Mouse (Mus musculus): Measurements from ENCODE around the gene Oaz2. TPM values are rescaled to one million over a fixed set of nuclear protein-coding genes. Genes with fewer than 3 reads are reported as not detected.

Gene Oaz2
- polyA plus RNA-seq, 1 experiment from 2014 or later = 315 TPM

DNA sequence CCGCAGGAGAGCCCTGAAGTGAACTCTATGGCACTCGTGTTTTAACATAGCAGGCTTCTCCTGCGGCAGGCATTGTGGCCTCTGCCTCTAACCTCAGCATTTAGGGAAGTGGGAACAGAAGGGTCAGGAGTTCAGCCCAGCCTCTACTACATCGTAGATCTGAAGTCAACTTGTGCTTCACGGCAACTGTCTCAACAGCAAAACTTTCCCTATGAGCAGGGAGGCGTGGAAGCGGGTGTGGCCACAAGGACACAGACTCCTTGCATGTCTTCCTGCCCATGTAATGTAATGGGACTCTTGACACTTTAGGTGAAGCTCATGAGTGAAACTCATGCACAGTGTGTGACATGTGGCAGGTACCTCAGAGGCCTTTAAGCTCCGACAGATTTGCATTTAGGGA is 12.3 kb upstream of the Oaz2 start:
- H3K27ac ChIP-seq = no peak overlapping the region
- ATAC-seq (ENCODE audit: insufficient number of reproducible peaks, low FRiP score, low TSS enrichment, low read depth) = no peak
- H3K36me3 ChIP-seq = no peaks in the 10 kb centered on the region
- H3K4me1 ChIP-seq = no peaks in the 10 kb centered on the region
- no peak overlapping the region for H3K4me3 ChIP-seq
- no peak overlapping the region for H3K4me2 ChIP-seq
- WGBS = 79% methylated on average over 8 of the region's 8 CpGs
- H3K27me3 ChIP-seq = no peaks in the 10 kb centered on the region
- no peak overlapping the region for H3K9ac ChIP-seq
- no peaks in the 10 kb centered on the region for H3K9me3 ChIP-seq

GRCm38 (mm10) chr9:65657218-65657617 is 10.6 kb upstream of the Oaz2 start:
- H3K4me1 ChIP-seq = no peaks in the 10 kb centered on the region
- no peak for ATAC-seq (ENCODE audit: insufficient number of reproducible peaks, low FRiP score, low TSS enrichment, low read depth)
- H3K4me2 ChIP-seq = no peak overlapping the region
- H3K36me3 ChIP-seq = no peaks in the 10 kb centered on the region
- H3K9ac ChIP-seq = no peak overlapping the region
- H3K9me3 ChIP-seq = no peaks in the 10 kb centered on the region
- H3K27me3 ChIP-seq = no peaks in the 10 kb centered on the region
- WGBS = 84% methylated on average over 3 of the region's 3 CpGs
- no peak overlapping the region for H3K27ac ChIP-seq
- H3K4me3 ChIP-seq = no peak overlapping the region

DNA sequence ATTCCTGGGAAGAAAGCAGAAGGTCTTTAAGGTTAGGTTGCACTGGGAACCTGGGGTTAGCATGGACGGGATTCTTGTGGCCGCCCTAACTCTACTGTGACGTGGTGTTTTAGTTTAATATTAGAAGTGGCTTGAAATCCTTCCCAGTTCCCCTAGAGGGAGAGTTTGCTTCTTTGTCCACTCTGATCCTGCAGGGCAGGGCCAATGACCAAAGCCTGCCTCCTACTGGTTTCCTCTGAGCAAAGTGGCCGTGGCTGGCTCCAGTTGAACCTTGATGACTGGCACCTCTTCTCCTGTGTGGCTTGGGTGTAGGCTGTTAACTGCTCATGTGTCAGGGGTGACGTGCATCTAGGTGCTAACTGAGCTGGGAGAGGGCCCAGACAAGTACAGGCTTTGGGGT is 6.8 kb upstream of the Oaz2 start:
- Histone ChIP-seq H3K36me3 (no peaks in the 10 kb centered on the region), H3K9ac (no peak overlapping the region), H3K9me3 (no peaks in the 10 kb centered on the region), H3K4me1 (0 out of 2 replicates have a peak, but pooled peaks cover 2% of the 10 kb centered on the region), H3K27me3 (no peaks in the 10 kb centered on the region), H3K27ac (no peak overlapping the region), H3K4me3 (no peak overlapping the region), H3K4me2 (no peak overlapping the region)
- no peak for ATAC-seq (ENCODE audit: insufficient number of reproducible peaks, low FRiP score, low TSS enrichment, low read depth)
- WGBS = 70% methylated on average over 5 of the region's 5 CpGs

- ATAC-seq (ENCODE audit: insufficient number of reproducible peaks, low FRiP score, low TSS enrichment, low read depth) = no peak
- no peak overlapping the region for H3K4me2 ChIP-seq
- WGBS = 67% methylated on average over 1 of the region's 1 CpGs
- H3K36me3 ChIP-seq = no peaks in the 10 kb centered on the region
- H3K9me3 ChIP-seq = no peaks in the 10 kb centered on the region
- H3K4me1 ChIP-seq = 0 out of 2 replicates have a peak, but pooled peaks cover 2% of the 10 kb centered on the region
- no peak overlapping the region for H3K4me3 ChIP-seq
- H3K9ac ChIP-seq = no peak overlapping the region
- H3K27ac ChIP-seq = no peak overlapping the region
- H3K27me3 ChIP-seq = no peaks in the 10 kb centered on the region
Observed at GRCm38 (mm10) chr9:65661493-65661892, 6.3 kb upstream of the Oaz2 start.

DNA sequence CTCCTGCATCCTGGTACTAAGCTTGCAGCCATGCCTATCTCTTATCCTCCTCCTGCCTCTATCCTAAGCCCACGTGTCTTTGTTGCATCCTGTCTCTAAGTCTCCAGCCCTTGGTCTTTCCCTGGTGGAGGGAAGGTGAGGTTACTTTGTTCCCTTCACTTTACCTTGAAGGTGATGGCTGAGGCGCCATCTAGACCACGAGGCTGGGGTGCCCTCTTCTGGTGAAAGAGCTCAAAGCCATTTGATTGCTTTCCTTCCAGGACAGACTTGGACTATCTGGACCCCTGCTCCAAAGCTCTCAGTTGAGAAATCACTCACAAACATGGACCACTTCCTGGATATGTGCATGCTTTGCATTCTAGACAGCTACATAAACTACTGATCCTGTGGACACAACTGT is 3.6 kb upstream of the Oaz2 start:
- ATAC-seq (ENCODE audit: insufficient number of reproducible peaks, low FRiP score, low TSS enrichment, low read depth) = no peak
- 0% methylated on average over 3 of the region's 3 CpGs for WGBS

DNA sequence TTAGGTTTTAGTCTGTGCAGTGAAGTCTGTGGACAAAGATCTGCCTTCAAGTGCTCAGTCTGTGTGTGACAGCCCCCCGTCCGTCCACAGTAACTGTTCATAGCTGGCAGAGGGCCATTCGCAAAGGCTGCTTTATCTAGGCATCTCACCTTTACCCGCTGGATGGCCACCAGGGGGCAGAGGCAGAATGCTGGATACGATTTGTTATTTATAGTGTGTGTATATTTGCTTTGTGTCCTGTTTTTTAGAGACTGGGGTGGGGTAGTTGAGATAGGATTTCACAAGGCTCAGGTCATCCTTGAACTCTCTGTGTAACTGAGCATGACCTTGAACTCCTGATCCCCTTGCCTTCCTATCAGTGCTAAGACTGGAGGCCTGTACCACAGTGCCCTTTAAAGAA is 1.8 kb upstream of the Oaz2 start:
- Histone ChIP-seq H3K27me3 (no peaks in the 10 kb centered on the region), H3K4me2 (no peak overlapping the region), H3K9ac (no peak overlapping the region), H3K4me1 (0 out of 2 replicates have a peak, but pooled peaks cover 2% of the 10 kb centered on the region), H3K27ac (no peak overlapping the region), H3K36me3 (no peaks in the 10 kb centered on the region), H3K9me3 (no peaks in the 10 kb centered on the region), H3K4me3 (no peak overlapping the region)
- WGBS = 11% methylated on average over 5 of the region's 5 CpGs
- ATAC-seq (ENCODE audit: insufficient number of reproducible peaks, low FRiP score, low TSS enrichment, low read depth) = no peak

More for the DNA sequence above, 3.6 kb upstream of the Oaz2 start:
- Histone ChIP-seq H3K4me3 (no peak overlapping the region), H3K4me1 (0 out of 2 replicates have a peak, but pooled peaks cover 2% of the 10 kb centered on the region), H3K9me3 (no peaks in the 10 kb centered on the region), H3K27me3 (no peaks in the 10 kb centered on the region), H3K36me3 (no peaks in the 10 kb centered on the region), H3K4me2 (no peak overlapping the region), H3K9ac (no peak overlapping the region), H3K27ac (no peak overlapping the region)

DNA sequence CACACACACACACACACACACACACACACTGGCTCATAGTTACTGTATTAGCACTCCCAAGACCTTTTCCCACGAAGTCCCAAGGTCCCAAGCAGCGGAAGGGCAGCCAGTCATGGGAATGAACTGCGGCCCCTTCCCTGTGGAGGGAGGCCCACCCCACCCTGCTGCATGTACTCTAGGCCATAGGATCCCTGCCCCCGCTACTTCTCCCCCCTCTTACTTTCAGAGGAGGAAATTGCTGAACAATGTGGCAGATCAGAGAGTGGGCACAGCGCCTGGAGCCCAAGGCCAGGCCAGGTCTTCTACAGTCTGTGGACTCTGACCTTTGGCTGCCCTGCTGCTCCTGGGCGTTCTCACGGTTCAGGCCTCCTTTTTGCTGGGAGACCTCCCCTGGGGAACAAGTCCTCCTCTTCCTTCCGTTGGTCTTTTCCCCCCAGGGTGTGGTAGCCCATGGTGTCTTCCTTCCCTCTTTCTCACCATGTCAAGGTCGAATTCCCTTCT is 3.7 kb downstream of the Oaz2 start:
- Histone ChIP-seq H3K9me3 (no peaks in the 10 kb centered on the region), H3K4me2 (no peak overlapping the region), H3K4me1 (peaks cover 14% of the 10 kb centered on the region), H3K27ac (no peak overlapping the region), H3K27me3 (no peaks in the 10 kb centered on the region), H3K36me3 (no peaks in the 10 kb centered on the region), H3K9ac (no peak overlapping the region), H3K4me3 (no peak overlapping the region)
- 54% methylated on average over 9 of the region's 9 CpGs for WGBS
- ATAC-seq (ENCODE audit: insufficient number of reproducible peaks, low FRiP score, low TSS enrichment, low read depth) = no peak

GRCm38 (mm10) chr9:65672996-65673395 is 5.2 kb downstream of the Oaz2 start:
- Histone ChIP-seq H3K4me1 (peaks cover 25% of the 10 kb centered on the region), H3K36me3 (no peaks in the 10 kb centered on the region), H3K27ac (peak overlapping the region; percentile 39), H3K27me3 (no peaks in the 10 kb centered on the region), H3K4me2 (no peak overlapping the region), H3K4me3 (no peak overlapping the region), H3K9ac (no peak overlapping the region), H3K9me3 (no peaks in the 10 kb centered on the region)
- ATAC-seq (ENCODE audit: insufficient number of reproducible peaks, low FRiP score, low TSS enrichment, low read depth) = no peak
- WGBS = 54% methylated on average over 11 of the region's 11 CpGs

DNA sequence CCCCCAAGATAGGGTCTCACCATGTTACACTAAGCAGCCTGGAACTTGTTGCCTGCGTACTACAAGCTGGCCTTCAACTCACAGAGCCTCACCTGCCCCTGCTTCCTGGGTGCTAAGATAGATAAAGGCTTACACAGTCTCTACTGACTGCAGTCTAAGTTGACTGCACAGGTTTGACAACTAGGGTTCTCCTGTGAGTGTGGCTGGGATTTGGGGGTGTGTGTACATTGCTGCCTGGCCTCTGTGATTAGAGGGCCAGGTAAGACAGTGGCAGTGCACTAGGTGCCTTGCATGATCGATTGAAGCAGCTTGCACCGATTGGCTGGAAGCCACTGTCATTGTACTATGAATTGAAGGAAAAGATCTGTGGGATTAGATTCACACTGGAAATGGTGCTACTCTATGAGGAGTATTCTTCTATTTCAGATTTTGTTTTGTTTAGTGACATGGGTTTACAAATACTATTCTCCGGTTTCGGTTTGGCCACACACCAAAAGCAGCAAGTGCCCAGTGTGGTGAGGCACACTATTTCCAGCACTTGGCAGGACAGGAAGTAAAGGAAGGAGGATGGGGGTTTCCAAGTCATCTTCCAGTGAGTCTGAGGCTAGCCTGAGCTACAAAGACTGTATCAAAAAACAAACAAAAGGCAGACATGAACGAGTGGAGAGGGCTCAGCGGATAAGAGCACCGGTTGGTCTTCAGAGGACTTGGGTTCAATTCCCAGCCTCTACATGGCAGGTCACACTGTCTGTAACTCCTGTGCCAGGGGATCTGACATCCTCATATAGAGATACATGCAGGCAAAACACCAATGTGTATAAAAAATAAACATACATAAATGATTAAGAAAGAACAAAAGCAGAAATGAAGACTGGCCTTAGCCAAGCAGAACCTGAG is 7.9 kb downstream of the Oaz2 start:
- ATAC-seq (ENCODE audit: insufficient number of reproducible peaks, low FRiP score, low TSS enrichment, low read depth) = no peak
- Histone ChIP-seq H3K9ac (no peak overlapping the region), H3K27me3 (no peaks in the 10 kb centered on the region), H3K4me2 (peak overlapping the region; percentile 72), H3K4me3 (peak overlapping the region; percentile 70), H3K4me1 (peaks cover 52% of the 10 kb centered on the region), H3K27ac (peak overlapping the region; percentile 38), H3K9me3 (no peaks in the 10 kb centered on the region), H3K36me3 (no peaks in the 10 kb centered on the region)
- 57% methylated on average over 8 of the region's 8 CpGs for WGBS

GRCm38 (mm10) chr9:65676358-65677118 is 8.7 kb downstream of the Oaz2 start:
- H3K4me2 ChIP-seq = peak overlapping the region; percentile 72
- H3K9ac ChIP-seq = peak overlapping the region; percentile 83
- no peaks in the 10 kb centered on the region for H3K36me3 ChIP-seq
- peak overlapping the region; percentile 70 for H3K4me3 ChIP-seq
- peak overlapping the region; percentile 78 for H3K27ac ChIP-seq
- 0% methylated on average over 42 of the region's 51 CpGs for WGBS
- H3K9me3 ChIP-seq = no peaks in the 10 kb centered on the region
- peaks cover 57% of the 10 kb centered on the region for H3K4me1 ChIP-seq
- ATAC-seq (ENCODE audit: insufficient number of reproducible peaks, low FRiP score, low TSS enrichment, low read depth) = peak; percentile 92
- no peaks in the 10 kb centered on the region for H3K27me3 ChIP-seq

DNA sequence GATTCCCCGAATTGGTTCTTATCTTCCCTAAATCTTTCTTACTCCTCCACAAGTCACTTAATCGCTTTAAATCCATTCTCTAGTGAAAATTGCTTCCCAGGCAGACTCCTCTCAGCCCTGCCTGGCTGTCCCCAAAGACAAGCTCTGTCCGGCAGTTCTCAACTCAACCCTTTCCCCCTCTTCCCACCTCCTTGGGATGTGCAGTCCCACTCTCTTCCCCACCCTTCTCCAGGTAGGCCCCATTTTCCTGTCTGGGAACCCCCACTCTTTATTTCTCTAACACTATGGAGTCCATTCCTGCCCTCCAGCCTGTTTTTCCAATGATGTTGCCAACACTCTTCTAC is 9.3 kb downstream of the Oaz2 start:
- peak overlapping the region; percentile 78 for H3K27ac ChIP-seq
- H3K9ac ChIP-seq = peak overlapping the region; percentile 83
- H3K4me2 ChIP-seq = peak overlapping the region; percentile 72
- ATAC-seq (ENCODE audit: insufficient number of reproducible peaks, low FRiP score, low TSS enrichment, low read depth) = no peak
- peaks cover 57% of the 10 kb centered on the region for H3K4me1 ChIP-seq
- no peaks in the 10 kb centered on the region for H3K27me3 ChIP-seq
- no peaks in the 10 kb centered on the region for H3K9me3 ChIP-seq
- WGBS = 3% methylated on average over 3 of the region's 3 CpGs
- H3K36me3 ChIP-seq = no peaks in the 10 kb centered on the region
- peak overlapping the region; percentile 70 for H3K4me3 ChIP-seq

All from limb, embryonic 15.5 days (tissue).